Comparison of ENCODE assay signal across 8 mouse cellular contexts in genomic region chr15:80090741-80091120, GRCm38 (mm10). TPM values are rescaled to one million over a fixed set of nuclear protein-coding genes. Genes with fewer than 3 reads are reported as not detected.
DNase-seq lines count a peak whose midpoint lies in the region; ATAC-seq and TF ChIP-seq lines count a peak whose summit lies in the region.

No protein-coding gene starts in this region.

- no peaks in the 10 kb centered on the region; the same call in 1 of the 2 replicates for H3K4me1 ChIP-seq in kidney, embryonic 14.5 days (ENCODE audit: control insufficient read depth, insufficient read depth, low read length)
- H3K4me1 ChIP-seq in bone marrow, adult 2 months (ENCODE audit: control insufficient read depth, insufficient read depth, low read length) = peaks cover 2% of the 10 kb centered on the region; the same call in 1 of the 2 replicates
- peaks cover 4% of the 10 kb centered on the region; the same call in 1 of the 2 replicates for H3K4me1 ChIP-seq in forebrain, embryonic 11.5 days (replicated peaks; ENCODE audit: control insufficient read depth, insufficient read depth, low read length)
- peaks cover 64% of the 10 kb centered on the region for H3K4me1 ChIP-seq in liver, embryonic 12.5 days
- 0 out of 2 replicates have a peak, but pooled peaks cover 3% of the 10 kb centered on the region for H3K4me1 ChIP-seq in stomach, embryonic 15.5 days

- peak overlapping the region; percentile 69 for H3K4me3 ChIP-seq in kidney, embryonic 14.5 days (ENCODE audit: low read length)
- peak overlapping the region; percentile 84 for H3K4me3 ChIP-seq in bone marrow, adult 2 months (replicated peaks; ENCODE audit: control insufficient read depth, low read depth, low read length)
- peak overlapping the region; percentile 69 for H3K4me3 ChIP-seq in forebrain, embryonic 11.5 days (ENCODE audit: low read depth, low read length)
- H3K4me3 ChIP-seq in liver, embryonic 12.5 days = peak overlapping the region; percentile 67
- H3K4me3 ChIP-seq in stomach, embryonic 15.5 days (replicated peaks) = peak overlapping the region; percentile 62

- H3K9me3 ChIP-seq in kidney, embryonic 14.5 days (ENCODE audit: control insufficient read depth, low read length) = no peaks in the 10 kb centered on the region
- no peaks in the 10 kb centered on the region for H3K9me3 ChIP-seq in forebrain, embryonic 11.5 days (ENCODE audit: control insufficient read depth, low read length)
- 0 out of 2 replicates have a peak, but pooled peaks cover 5% of the 10 kb centered on the region for H3K9me3 ChIP-seq in liver, embryonic 12.5 days (replicated peaks)
- H3K9me3 ChIP-seq in stomach, embryonic 15.5 days = no peaks in the 10 kb centered on the region

- peak overlapping the region; percentile 65 for H3K9ac ChIP-seq in kidney, embryonic 14.5 days (ENCODE audit: low read depth, low read length)
- H3K9ac ChIP-seq in forebrain, embryonic 11.5 days (ENCODE audit: low read length) = peak overlapping the region; percentile 74
- H3K9ac ChIP-seq in liver, embryonic 12.5 days = peak overlapping the region; percentile 83
- peak overlapping the region; percentile 52; the same call in 1 of the 2 replicates for H3K9ac ChIP-seq in stomach, embryonic 15.5 days

- H3K27ac ChIP-seq in kidney, embryonic 14.5 days (ENCODE audit: low read depth, low read length) = no peak overlapping the region
- H3K27ac ChIP-seq in bone marrow, adult 2 months (ENCODE audit: control insufficient read depth, insufficient read depth, low read depth, low read length, poor library complexity) = peak overlapping the region; percentile 78
- no peak overlapping the region for H3K27ac ChIP-seq in forebrain, embryonic 11.5 days (ENCODE audit: low read depth, low read length)
- H3K27ac ChIP-seq in liver, embryonic 12.5 days = peak overlapping the region; percentile 74
- H3K27ac ChIP-seq in stomach, embryonic 15.5 days = no peak overlapping the region

- H3K4me2 ChIP-seq in kidney, embryonic 14.5 days (replicated peaks; ENCODE audit: low read depth, low read length) = peak overlapping the region; percentile 95
- H3K4me2 ChIP-seq in forebrain, embryonic 11.5 days (ENCODE audit: low read depth, low read length, severe bottlenecking) = peak overlapping the region; percentile 82
- H3K4me2 ChIP-seq in liver, embryonic 12.5 days = peak overlapping the region; percentile 94
- H3K4me2 ChIP-seq in stomach, embryonic 15.5 days = peak overlapping the region; percentile 85

- peaks cover 39% of the 10 kb centered on the region for H3K27me3 ChIP-seq in kidney, embryonic 14.5 days (ENCODE audit: control insufficient read depth, insufficient read depth, low read length)
- peaks cover 12% of the 10 kb centered on the region for H3K27me3 ChIP-seq in forebrain, embryonic 11.5 days (ENCODE audit: control insufficient read depth, insufficient read depth, low read length)
- peaks cover 29% of the 10 kb centered on the region for H3K27me3 ChIP-seq in liver, embryonic 12.5 days (replicated peaks)
- peaks cover 10% of the 10 kb centered on the region; the same call in 1 of the 2 replicates for H3K27me3 ChIP-seq in stomach, embryonic 15.5 days (replicated peaks)

- TF ChIP-seq CTCF in bone marrow, adult 2 months (IDR thresholded peaks at IDR 0.05; ENCODE audit: control insufficient read depth, insufficient read depth, low read length) = no peak

- no peak for DNase-seq in kidney, adult 9 months
- DNase-seq in forebrain, embryonic 11.5 days (ENCODE audit: low spot score) = peak; percentile 75
- DNase-seq in gastrocnemius, postnatal 36 days = no peak
- DNase-seq in natural killer cell, adult 2 months (ENCODE audit: low spot score in 2 of 2) = no peak

- no peaks in the 10 kb centered on the region for H3K36me3 ChIP-seq in kidney, embryonic 14.5 days (ENCODE audit: control insufficient read depth, insufficient read depth, low read length)
- no peaks in the 10 kb centered on the region for H3K36me3 ChIP-seq in forebrain, embryonic 11.5 days (ENCODE audit: control insufficient read depth, insufficient read depth, low read length)
- no peaks in the 10 kb centered on the region for H3K36me3 ChIP-seq in liver, embryonic 12.5 days
- H3K36me3 ChIP-seq in stomach, embryonic 15.5 days = no peaks in the 10 kb centered on the region

- intact Hi-C loops in gastrocnemius, postnatal 36 days (cut with DNase I) = loop anchor here (10.0 kb wide), 1 partner anchor 604 kb away; no protein-coding TSS in a partner anchor

- TF ChIP-seq POLR2A in bone marrow, adult 2 months (IDR thresholded peaks at IDR 0.05; ENCODE audit: borderline replicate concordance, control insufficient read depth, low read depth, low read length) = no peak

- WGBS in kidney, embryonic 14.5 days = 1% methylated on average over 17 of the region's 17 CpGs
- 1% methylated on average over 17 of the region's 17 CpGs for WGBS in bone marrow, adult 2 months
- WGBS in forebrain, embryonic 11.5 days = 1% methylated on average over 17 of the region's 17 CpGs
- under 1% methylated on average over 17 of the region's 17 CpGs for WGBS in liver, embryonic 12.5 days (ENCODE audit: insufficient replicate concordance)
- 1% methylated on average over 17 of the region's 17 CpGs for WGBS in stomach, embryonic 15.5 days

- no peak for ATAC-seq in kidney, embryonic 14.5 days (ENCODE audit: low FRiP score, low TSS enrichment)
- 0 out of 2 replicates have a peak, but pooled peaks have one; percentile 31 for ATAC-seq in forebrain, embryonic 11.5 days (replicated peaks; ENCODE audit: low FRiP score)
- peak; percentile 32; the same call in 1 of the 2 replicates for ATAC-seq in liver, embryonic 12.5 days
- no peak for ATAC-seq in stomach, embryonic 15.5 days (ENCODE audit: insufficient read depth, low FRiP score, low read depth)

RNA-seq across cellular contexts. Expression of gene Syngr1, which starts 0.4 kb away (rescaled TPM):
- polyA plus RNA-seq in kidney, embryonic 14.5 days (2014; fragmentation: Nextera tagmentation; extraction: Ambion mirVana) = 9.5 and 11.9 TPM in 2 replicates
- 10.7 and 13.4 TPM in 2 replicates for polyA plus RNA-seq in bone marrow, adult 2 months (2011; ENCODE audit: insufficient read depth, insufficient read length, low replicate concordance, missing spikeins)
- 11.3 and 13.6 TPM in 2 replicates for polyA plus RNA-seq in forebrain, embryonic 11.5 days (2014; fragmentation: Nextera tagmentation; extraction: Ambion mirVana)
- polyA plus RNA-seq in liver, embryonic 12.5 days (2016; fragmentation: Nextera tagmentation; extraction: Ambion mirVana) = 20.4 and 21.9 TPM in 2 replicates
- 32.8 and 34.7 TPM in 2 replicates for polyA plus RNA-seq in stomach, embryonic 15.5 days (2015; fragmentation: Nextera tagmentation; extraction: Ambion mirVana)
- total RNA-seq in gastrocnemius, postnatal 36 days (2021) = 10 to 100 TPM; 36.2 to 42.2 TPM

RNA-seq across cellular contexts. Expression of gene Rpl3, which starts 0.9 kb away (rescaled TPM):
- polyA plus RNA-seq in kidney, embryonic 14.5 days (2014; fragmentation: Nextera tagmentation; extraction: Ambion mirVana) = 1,350 and 1,409 TPM in 2 replicates
- 708 and 1,315 TPM in 2 replicates for polyA plus RNA-seq in bone marrow, adult 2 months (2011; ENCODE audit: insufficient read depth, insufficient read length, low replicate concordance, missing spikeins)
- polyA plus RNA-seq in forebrain, embryonic 11.5 days (2014; fragmentation: Nextera tagmentation; extraction: Ambion mirVana) = 1,023 and 1,042 TPM in 2 replicates
- polyA plus RNA-seq in liver, embryonic 12.5 days (2016; fragmentation: Nextera tagmentation; extraction: Ambion mirVana) = 912 and 924 TPM in 2 replicates
- 883 and 1,069 TPM in 2 replicates for polyA plus RNA-seq in stomach, embryonic 15.5 days (2015; fragmentation: Nextera tagmentation; extraction: Ambion mirVana)
- 10 to 100 TPM; 43.5 to 51.8 TPM for total RNA-seq in gastrocnemius, postnatal 36 days (2021)

RNA-seq across cellular contexts. Expression of gene Tab1, which starts 42.2 kb away (rescaled TPM):
- 25.3 and 35.2 TPM in 2 replicates for polyA plus RNA-seq in kidney, embryonic 14.5 days (2014; fragmentation: Nextera tagmentation; extraction: Ambion mirVana)
- polyA plus RNA-seq in bone marrow, adult 2 months (2011; ENCODE audit: insufficient read depth, insufficient read length, low replicate concordance, missing spikeins) = 17.0 and 26.6 TPM in 2 replicates
- 36.7 and 40.0 TPM in 2 replicates for polyA plus RNA-seq in forebrain, embryonic 11.5 days (2014; fragmentation: Nextera tagmentation; extraction: Ambion mirVana)
- polyA plus RNA-seq in liver, embryonic 12.5 days (2016; fragmentation: Nextera tagmentation; extraction: Ambion mirVana) = 18.5 and 18.9 TPM in 2 replicates
- polyA plus RNA-seq in stomach, embryonic 15.5 days (2015; fragmentation: Nextera tagmentation; extraction: Ambion mirVana) = 29.5 and 33.2 TPM in 2 replicates
- 10 to 100 TPM; 11.9 to 16.4 TPM for total RNA-seq in gastrocnemius, postnatal 36 days (2021)

Comparison
In these comparisons a context has a peak if more than half of its experiments do, and no peak if none do; other contexts are left out.
1. ATAC-seq: peak in forebrain, embryonic 11.5 days (single experiment) and liver, embryonic 12.5 days (single experiment); none in kidney, embryonic 14.5 days (single experiment) and stomach, embryonic 15.5 days (single experiment).
2. H3K27ac ChIP-seq: peak in bone marrow, adult 2 months (single experiment) and liver, embryonic 12.5 days (single experiment); none in kidney, embryonic 14.5 days (single experiment), forebrain, embryonic 11.5 days (single experiment) and stomach, embryonic 15.5 days (single experiment).
3. Peak in every context shown above with its lines, with median percentiles within 50 percentile points of each other: H3K4me2 ChIP-seq, H3K4me3 ChIP-seq and H3K9ac ChIP-seq.